Comparison of ENCODE assay signal across 9 mouse cellular contexts in genomic region chr19:43894070-43894469, GRCm38 (mm10). TPM values are rescaled to one million over a fixed set of nuclear protein-coding genes. Genes with fewer than 3 reads are reported as not detected.
DNase-seq lines count a peak whose midpoint lies in the region; ATAC-seq and TF ChIP-seq lines count a peak whose summit lies in the region.
"Had no signal": no experiment of that assay in that cellular context is flagged by ENCODE, and none has a peak within 500 bp of the region (broad histone marks: within the 10 kb centered on the region; RNA-seq: fewer than 3 reads in every experiment).

No protein-coding gene starts in this region.

- H3K27me3 ChIP-seq in lung, embryonic 15.5 days = no peaks in the 10 kb centered on the region
- no peaks in the 10 kb centered on the region for H3K27me3 ChIP-seq in intestine, embryonic 16.5 days (replicated peaks; ENCODE audit: control insufficient read depth, insufficient read depth, low read length)
- H3K27me3 ChIP-seq in stomach, embryonic 15.5 days (replicated peaks) = no peaks in the 10 kb centered on the region
- H3K27me3 ChIP-seq in forebrain, postnatal 0 days (ENCODE audit: insufficient read depth, low read length) = no peaks in the 10 kb centered on the region; the same call in 1 of the 2 replicates

- no peak overlapping the region for H3K4me2 ChIP-seq in lung, embryonic 15.5 days
- H3K4me2 ChIP-seq in intestine, embryonic 16.5 days (ENCODE audit: low read depth, low read length) = peak overlapping the region; percentile 27; the same call in 1 of the 2 replicates
- peak overlapping the region; percentile 30; the same call in 1 of the 2 replicates for H3K4me2 ChIP-seq in stomach, embryonic 15.5 days
- no peak overlapping the region for H3K4me2 ChIP-seq in forebrain, postnatal 0 days (ENCODE audit: low read depth)

- H3K9me3 ChIP-seq in lung, embryonic 15.5 days = no peaks in the 10 kb centered on the region
- H3K9me3 ChIP-seq in intestine, embryonic 16.5 days (ENCODE audit: control insufficient read depth, low read length) = no peaks in the 10 kb centered on the region
- H3K9me3 ChIP-seq in stomach, embryonic 15.5 days = no peaks in the 10 kb centered on the region
- H3K9me3 ChIP-seq in forebrain, postnatal 0 days (ENCODE audit: low read length) = no peaks in the 10 kb centered on the region

- H3K36me3 ChIP-seq in lung, embryonic 15.5 days = no peaks in the 10 kb centered on the region
- H3K36me3 ChIP-seq in intestine, embryonic 16.5 days (ENCODE audit: control insufficient read depth, insufficient read depth, low read length) = no peaks in the 10 kb centered on the region
- no peaks in the 10 kb centered on the region for H3K36me3 ChIP-seq in stomach, embryonic 15.5 days
- no peaks in the 10 kb centered on the region for H3K36me3 ChIP-seq in forebrain, postnatal 0 days (ENCODE audit: insufficient read depth)

- no peak for DNase-seq in lung, postnatal 25 days (ENCODE audit: low spot score)
- DNase-seq in gastrocnemius, postnatal 14 days = peak; percentile 19
- no peak for DNase-seq in layer of hippocampus, postnatal 14 days (ENCODE audit: low spot score in 2 of 2)
- DNase-seq in cerebellum, postnatal 10 days = no peak
- DNase-seq in forebrain, postnatal 0 days = no peak

- ATAC-seq in lung, embryonic 15.5 days (ENCODE audit: borderline replicate concordance, extremely low read depth, low FRiP score, low TSS enrichment) = 0 out of 2 replicates have a peak, but pooled peaks have one; percentile 47
- ATAC-seq in intestine, embryonic 16.5 days = peak; percentile 39
- peak; percentile 57; the same call in 1 of the 2 replicates for ATAC-seq in stomach, embryonic 15.5 days (ENCODE audit: insufficient read depth, low FRiP score, low read depth)
- no peak for ATAC-seq in forebrain, postnatal 0 days

- H3K4me1 ChIP-seq in lung, embryonic 15.5 days = peaks cover 2% of the 10 kb centered on the region; the same call in 1 of the 2 replicates
- H3K4me1 ChIP-seq in intestine, embryonic 16.5 days (ENCODE audit: control insufficient read depth, insufficient read depth, low read length) = peaks cover 8% of the 10 kb centered on the region; the same call in 1 of the 2 replicates
- peaks cover 14% of the 10 kb centered on the region; the same call in 1 of the 2 replicates for H3K4me1 ChIP-seq in stomach, embryonic 15.5 days
- no peaks in the 10 kb centered on the region for H3K4me1 ChIP-seq in forebrain, postnatal 0 days (ENCODE audit: insufficient read depth)

- 18% methylated on average over 7 of the region's 7 CpGs for whole genome bisulfite sequencing in lung, embryonic 15.5 days
- WGBS in intestine, embryonic 16.5 days = 19% methylated on average over 7 of the region's 7 CpGs
- WGBS in stomach, embryonic 15.5 days = 25% methylated on average over 7 of the region's 7 CpGs
- WGBS in forebrain, postnatal 0 days = 16% methylated on average over 7 of the region's 7 CpGs

- no peak for TF ChIP-seq CTCF in forebrain, postnatal 0 days (IDR thresholded peaks at IDR 0.05; ENCODE audit: low read depth)

- H3K4me3 ChIP-seq in lung, embryonic 15.5 days = no peak overlapping the region
- no peak overlapping the region for H3K4me3 ChIP-seq in intestine, embryonic 16.5 days (ENCODE audit: low read length)
- H3K4me3 ChIP-seq in stomach, embryonic 15.5 days (replicated peaks) = no peak overlapping the region
- H3K4me3 ChIP-seq in forebrain, postnatal 0 days (ENCODE audit: low read depth, low read length) = no peak overlapping the region

- no peak overlapping the region for H3K27ac ChIP-seq in lung, embryonic 15.5 days
- peak overlapping the region; percentile 39; the same call in 1 of the 2 replicates for H3K27ac ChIP-seq in intestine, embryonic 16.5 days (ENCODE audit: low read length)
- peak overlapping the region; percentile 54; the same call in 1 of the 2 replicates for H3K27ac ChIP-seq in stomach, embryonic 15.5 days
- H3K27ac ChIP-seq in forebrain, postnatal 0 days (ENCODE audit: low read depth, low read length) = no peak overlapping the region
- H3K27ac ChIP-seq: liver, embryonic 14.5 days had no signal

- no peak overlapping the region for H3K9ac ChIP-seq in lung, embryonic 15.5 days
- no peak overlapping the region for H3K9ac ChIP-seq in intestine, embryonic 16.5 days (ENCODE audit: low read depth, low read length)
- no peak overlapping the region for H3K9ac ChIP-seq in stomach, embryonic 15.5 days
- no peak overlapping the region for H3K9ac ChIP-seq in forebrain, postnatal 0 days
- H3K9ac ChIP-seq: liver, embryonic 14.5 days had no signal

- intact Hi-C loops in gastrocnemius, postnatal 14 days (cut with DNase I; ENCODE audit: low total_unique reads) = no loop called here

RNA-seq across cellular contexts. Expression of gene Dnmbp, which starts 45.9 kb away (rescaled TPM):
- polyA plus RNA-seq in lung, embryonic 15.5 days (2015; fragmentation: Nextera tagmentation; extraction: Ambion mirVana) = 22.2 and 22.4 TPM in 2 replicates
- total RNA-seq in gastrocnemius, postnatal 14 days (2021) = 10 to 100 TPM in 1 of 2 experiments, 1 to 10 TPM in 1; 8.4 to 11.8 TPM
- polyA plus RNA-seq in intestine, embryonic 16.5 days (2015; fragmentation: Nextera tagmentation; extraction: Ambion mirVana) = 34.2 and 34.3 TPM in 2 replicates
- polyA plus RNA-seq in stomach, embryonic 15.5 days (2015; fragmentation: Nextera tagmentation; extraction: Ambion mirVana) = 29.9 and 31.7 TPM in 2 replicates
- 10 to 100 TPM in 1 of 2 experiments, 1 to 10 TPM in 1; 9.5 to 10.3 TPM for total RNA-seq in layer of hippocampus, postnatal 14 days (2021)
- 8.2 and 12.7 TPM in 2 replicates for total RNA-seq in forebrain, postnatal 0 days (2014; rRNA removed)
- 3.3 and 5.2 TPM in 2 replicates for polyA plus RNA-seq in forebrain, postnatal 0 days (2015; fragmentation: Nextera tagmentation; extraction: Ambion mirVana)

Comparison
In these comparisons a context has a peak if more than half of its experiments do, and no peak if none do; other contexts are left out.
1. H3K27ac ChIP-seq: peak in intestine, embryonic 16.5 days (single experiment) and stomach, embryonic 15.5 days (single experiment); none in lung, embryonic 15.5 days (single experiment) and forebrain, postnatal 0 days (single experiment).
2. H3K4me2 ChIP-seq: peak in intestine, embryonic 16.5 days (single experiment) and stomach, embryonic 15.5 days (single experiment); none in lung, embryonic 15.5 days (single experiment) and forebrain, postnatal 0 days (single experiment).